Mouse (Mus musculus) left cerebral cortex, adult 9 months (tissue): ENCODE measurements around the gene Gprin1.

Experiments used
- DNase-seq, 2 experiments: peaks; one replicate each; pipeline ENCODE4 v3.0.0; 2022; ENCODE audit warnings: low spot score in 2 of 2

Gene Gprin1

DNA sequence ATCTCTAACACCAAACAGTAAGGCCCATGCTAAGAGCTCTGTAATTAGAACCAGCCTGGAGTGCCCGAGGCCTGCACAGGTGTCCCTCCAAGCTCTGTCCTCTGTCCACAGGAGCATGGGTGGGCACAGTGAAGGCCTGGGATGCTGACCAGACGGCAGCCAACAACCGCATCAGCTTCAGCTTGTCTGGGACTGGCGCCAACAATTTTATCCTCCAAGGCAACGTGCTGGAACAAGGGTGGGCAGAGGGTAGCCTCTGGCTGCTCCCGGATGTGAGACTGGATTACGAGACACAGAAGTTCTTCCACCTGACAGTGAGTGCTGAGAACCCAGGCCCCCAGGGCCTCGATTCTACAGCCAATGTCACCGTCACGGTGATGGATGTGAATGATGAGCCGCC, 23.5 kb downstream of the Gprin1 start:
- no peak for DNase-seq

DNA sequence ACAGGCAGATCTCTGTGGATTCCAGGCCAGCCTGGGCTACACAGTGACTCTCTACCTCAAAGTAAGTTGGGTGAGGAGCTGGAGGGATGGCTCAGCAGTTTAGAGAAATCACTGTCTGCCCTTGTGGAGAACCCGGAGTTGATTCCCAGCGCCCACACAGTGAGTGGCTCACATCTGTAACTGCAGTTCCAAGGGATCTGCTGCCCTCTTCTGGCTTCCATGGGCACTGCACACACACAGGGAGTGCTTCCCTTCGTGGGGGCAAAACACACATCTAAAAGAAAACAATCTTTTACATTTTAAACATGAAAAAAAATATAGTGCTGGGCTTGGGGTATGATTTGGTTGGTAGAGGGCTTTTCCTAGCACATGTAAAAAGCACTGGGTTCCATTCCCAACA, 26.5 kb downstream of the Gprin1 start:
- DNase-seq: no peak

DNA sequence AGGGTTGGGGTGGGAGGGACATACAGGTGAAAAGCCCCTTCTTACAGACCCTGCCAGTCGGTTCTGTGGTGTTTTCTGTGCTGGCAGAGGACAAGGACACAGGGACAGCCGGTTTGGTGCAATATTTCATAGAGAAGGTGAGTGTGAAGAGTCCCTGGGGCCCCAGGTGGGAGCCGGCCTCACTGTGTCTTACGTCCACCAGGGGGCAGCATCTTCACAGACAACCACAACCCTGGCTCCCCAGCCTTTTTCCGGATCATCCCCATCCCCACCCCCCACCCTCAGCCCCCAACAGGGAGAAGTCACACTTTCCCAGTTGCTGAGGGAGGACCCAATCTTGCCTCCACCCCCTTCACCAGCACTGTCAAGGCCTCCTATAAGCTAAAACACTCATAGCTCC, 32.8 kb downstream of the Gprin1 start:
- peak in 1 of 2 experiments; percentile 71 for DNase-seq

DNA sequence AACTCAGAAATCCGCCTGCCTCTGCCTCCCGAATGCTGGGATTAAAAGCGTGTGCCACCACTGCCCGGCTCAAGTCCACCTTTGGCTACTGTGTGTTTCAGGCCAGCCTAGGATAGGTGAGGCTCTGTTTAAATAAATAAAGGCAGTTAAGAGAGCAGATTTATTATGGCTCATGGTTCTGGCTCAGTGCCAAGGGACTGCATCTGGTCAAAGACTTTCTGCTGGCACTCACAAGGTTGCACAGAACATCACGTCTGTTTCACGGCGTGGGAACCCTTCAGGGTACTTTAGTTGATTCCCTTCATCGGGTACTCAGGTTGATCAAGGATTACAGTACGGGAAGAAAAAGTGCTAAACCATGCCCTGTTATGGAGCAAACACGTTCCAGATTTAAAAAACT, 34.7 kb downstream of the Gprin1 start:
- no peak for DNase-seq

DNA sequence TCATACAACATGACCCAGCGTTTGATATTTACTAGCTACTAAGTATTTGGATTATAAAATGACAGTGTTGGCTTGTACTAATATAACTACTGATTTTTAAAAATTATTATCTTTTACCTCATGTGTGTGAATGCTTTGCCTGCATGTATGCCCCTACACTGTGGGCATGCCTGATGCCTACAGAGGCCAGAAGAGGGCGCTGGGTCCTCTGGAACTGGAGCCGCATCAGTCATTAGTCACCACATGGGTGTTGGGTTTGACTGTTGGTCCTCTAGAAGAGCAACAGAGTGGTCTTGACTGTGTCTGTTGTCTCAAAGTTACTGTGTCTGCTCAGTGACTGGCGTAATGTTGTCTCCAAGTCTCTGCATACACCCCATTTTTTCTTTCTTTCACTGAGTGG, 35.3 kb downstream of the Gprin1 start:
- DNase-seq: no peak

DNA sequence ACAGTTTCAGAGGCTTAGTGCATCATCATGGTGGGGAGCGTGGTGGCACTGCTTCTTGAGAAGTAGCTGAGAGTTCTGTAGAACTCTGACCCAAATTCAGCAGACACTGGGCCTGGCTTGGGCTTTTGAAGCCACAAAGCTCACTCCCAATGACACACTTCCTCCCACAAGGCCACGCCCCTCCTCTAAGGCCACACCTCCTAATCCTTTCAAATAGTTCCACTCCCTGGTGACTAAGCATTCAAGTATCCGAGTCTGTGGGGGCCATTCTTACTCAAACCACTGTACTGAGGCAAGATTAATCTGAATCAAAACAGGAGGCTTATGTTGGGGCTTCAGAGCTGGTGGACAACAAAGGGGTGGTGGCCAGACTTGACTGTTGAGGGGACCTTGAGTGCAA, 38.8 kb downstream of the Gprin1 start:
- DNase-seq: no peak

DNA sequence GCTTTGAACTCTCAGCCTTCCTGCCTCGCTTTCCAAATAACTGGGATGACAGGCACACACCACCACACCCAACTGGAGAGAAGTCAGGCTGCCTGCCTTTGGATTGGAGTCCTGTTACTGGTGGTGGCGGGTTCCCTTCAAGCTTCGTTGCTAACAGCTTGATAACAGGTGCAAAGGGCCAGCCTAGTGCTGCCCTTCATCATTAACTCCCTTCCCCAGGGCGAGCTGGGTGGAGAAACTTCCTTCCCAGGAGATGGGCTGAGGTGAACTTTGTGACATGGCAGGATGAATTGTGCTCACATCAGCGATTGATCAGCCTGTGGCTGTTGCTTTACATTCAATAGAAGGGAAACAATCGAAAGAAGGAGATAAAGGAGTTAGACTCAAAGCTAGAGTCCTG, 44.8 kb downstream of the Gprin1 start:
- no peak for DNase-seq

DNA sequence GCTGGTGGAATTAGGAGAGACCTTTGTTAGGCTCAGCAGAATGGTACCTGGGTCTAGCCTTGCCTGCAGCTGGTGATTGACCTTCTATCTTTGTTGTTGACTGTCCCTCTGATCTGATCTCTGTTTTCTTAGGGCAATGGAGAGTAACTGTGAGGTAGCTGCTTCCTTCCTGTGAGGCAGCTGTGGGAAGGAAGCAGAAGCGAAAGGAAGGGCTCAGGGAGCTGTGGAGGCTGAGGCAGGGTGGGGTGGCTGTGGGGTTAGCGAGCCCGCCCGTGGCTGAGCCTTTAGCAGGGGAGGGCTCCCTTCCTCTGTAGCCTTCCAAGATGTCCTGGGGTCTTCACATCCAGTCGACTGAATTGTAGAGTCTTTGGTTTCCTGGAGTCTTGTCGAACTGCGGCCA, 47.2 kb downstream of the Gprin1 start:
- no peak for DNase-seq

DNA sequence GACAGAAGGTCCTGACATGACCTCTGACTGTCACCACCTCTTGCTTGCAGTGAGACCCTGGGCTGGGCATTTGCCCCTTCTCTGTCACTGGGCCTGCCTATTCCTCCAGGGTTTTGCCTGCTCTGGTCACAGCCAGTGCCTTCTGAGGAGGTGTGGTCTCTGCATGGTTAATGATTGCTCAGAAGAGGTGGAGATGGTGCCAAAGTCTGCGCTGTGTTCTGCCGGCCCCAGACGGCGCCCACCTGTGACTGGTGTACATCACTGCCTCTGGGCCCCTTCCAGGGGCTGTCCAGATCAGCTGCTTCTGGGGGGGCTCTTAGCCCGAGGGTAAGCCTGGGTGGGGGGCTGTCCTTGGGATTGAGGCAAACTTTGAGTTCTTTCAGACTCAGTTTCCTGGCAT, 48.4 kb downstream of the Gprin1 start, which contains the start of gene Cdhr2:
Gene Cdhr2, plus strand, starts transcription at position 219 of the 400 bp plus-strand sequence.
- no peak for DNase-seq

DNA sequence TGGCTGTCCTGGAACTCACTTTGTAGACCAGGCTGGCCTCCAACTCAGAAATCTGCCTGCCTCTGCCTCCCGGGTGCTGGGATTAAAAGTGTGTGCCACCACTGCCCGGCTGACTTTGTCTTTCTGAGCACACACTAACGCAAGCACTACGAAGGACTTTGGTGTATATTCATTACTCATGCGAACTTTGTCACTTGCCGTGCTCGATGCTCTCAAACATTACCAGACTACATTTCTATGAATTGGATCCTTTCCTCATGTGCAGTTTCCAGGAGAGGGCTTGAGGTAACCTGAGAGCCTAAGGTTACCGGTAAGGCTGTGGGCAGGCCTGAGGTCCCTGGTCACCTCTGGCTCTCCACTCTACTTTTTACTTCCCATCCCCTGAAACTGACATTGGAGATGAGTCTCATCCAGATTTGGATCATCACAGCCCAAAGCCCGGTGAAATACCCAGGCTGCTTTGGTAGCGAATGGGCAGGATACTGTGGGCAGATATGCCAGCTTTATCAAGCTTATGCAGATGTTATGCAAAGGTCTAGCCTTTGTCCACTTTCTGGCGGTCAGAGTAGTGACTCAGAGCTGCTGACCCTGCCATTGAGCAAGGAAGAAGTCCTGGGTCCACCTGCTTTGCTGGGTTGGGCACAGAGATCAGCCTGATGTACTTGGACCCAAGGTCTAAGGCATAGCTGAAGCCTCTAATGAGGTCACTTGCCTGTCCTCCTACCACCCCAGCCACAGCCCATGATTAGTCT, 54.0 kb downstream of the Gprin1 start:
- no peak for DNase-seq

DNA sequence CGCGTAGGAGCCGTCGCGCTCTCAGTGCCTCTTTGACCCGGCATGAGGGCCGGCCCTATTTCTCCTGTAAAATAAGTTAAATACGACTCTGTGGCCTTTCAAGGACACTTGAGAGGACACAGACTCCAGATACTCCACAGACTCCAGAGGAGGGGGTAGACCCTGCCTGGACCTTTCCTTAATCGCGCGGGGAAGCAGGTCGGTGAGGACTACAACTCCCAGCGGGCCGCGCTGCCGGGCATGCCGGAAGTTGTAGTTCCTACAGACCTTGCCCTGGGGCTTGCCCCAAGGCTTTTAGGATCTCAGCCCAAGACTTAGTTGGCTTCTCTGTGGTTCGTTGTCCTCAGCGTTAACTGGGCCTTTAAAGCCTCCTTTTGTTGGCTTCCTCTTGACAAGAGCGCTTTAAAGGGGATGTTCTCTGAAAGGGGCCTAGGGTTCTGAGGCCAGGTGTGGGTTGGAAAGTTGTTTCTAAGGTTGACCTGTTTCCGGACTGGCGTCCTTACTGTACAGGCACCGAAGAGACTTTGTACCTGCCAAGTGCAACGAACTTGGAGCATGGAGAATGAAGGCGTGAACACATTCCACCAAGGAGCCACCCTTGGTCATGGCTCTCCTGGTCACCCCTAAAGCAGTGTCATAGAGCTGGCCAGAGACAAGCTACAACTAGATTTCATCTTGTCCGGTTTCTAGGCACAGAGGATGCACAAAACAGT, 55.2 kb downstream of the Gprin1 start:
- peak; percentile 76 to 90 for DNase-seq

DNA sequence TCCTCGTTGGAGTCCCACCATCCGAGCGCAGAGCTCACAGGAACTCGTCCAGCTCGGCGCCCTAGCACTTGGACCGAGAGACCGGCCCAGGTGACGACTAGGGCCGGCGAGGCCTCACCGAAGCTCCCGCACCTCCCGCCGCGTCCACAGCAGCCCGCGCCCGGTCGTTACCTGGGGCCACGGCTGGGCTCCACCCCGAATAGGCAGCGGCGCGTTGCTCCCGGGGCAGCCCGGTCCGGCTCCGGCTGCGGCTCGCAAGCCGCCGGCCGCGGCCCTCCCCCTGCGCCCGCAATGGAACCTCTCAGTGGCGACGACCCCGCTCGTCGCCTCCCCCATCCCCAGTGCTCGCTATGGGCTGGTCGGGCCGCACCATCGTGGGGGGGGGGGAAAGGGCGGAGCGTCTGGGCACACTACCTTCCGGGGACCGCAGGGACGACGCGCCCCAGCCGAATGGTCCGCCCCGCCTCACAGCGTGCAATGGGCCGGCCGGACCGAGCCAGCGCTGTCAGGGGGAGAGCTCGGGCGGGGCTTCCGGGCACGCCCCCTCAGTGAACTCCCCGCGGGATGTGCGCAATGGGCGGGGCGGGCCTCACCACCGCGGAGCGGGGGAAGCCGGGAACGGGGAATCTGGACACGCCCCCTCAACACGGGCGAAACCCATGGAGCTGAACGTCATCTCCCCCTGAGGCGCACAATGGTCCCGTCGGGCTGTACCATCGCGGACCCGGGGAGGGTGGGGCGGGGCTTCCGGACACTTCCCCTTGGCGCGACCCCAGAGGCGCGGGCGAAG, 55.9 kb downstream of the Gprin1 start, which contains the start of gene Rnf44:
Gene Rnf44, minus strand, starts transcription at position 350 of the 790 bp plus-strand sequence.
- peak; percentile 97 to 99 for DNase-seq

DNA sequence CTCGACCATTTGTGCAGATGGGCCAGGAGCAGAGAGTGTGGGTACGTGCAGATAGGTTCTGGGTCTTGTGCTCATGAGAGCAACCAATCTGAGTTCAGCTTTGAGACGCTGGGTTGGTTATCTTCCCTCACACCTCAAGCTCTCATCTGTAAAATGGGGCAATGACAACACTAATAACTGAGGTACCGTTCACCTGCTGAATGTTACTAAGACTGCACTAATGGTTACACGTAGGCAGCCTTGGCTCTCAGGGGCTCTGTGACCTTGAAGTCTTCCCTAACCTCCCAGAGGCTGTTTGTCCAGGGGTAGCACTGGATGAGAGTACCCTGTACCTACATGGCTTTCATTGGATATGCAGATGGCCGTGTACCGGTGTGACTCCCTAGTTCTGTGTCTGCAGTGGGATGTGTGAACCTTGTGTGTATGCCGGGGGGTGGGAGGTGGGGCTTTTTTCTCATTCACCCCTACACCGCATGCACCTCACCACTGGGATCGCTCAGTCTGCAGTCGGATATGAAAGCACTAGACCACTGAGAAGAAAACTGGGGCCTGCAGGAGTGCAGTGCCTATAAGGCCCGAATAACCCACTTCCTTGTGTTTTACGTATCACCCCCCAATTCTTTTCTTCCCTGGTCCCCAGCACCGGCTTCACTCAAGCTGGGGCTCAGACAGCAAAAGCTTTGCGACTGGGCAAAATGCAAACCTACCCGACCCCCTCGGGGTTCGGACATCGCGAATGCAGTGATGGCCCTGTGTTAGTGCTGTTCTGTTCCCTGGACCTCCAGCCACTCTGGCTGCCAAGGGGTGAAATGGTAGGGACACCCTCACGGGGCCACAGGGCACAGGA, 56.7 kb downstream of the Gprin1 start:
- no peak for DNase-seq

DNA sequence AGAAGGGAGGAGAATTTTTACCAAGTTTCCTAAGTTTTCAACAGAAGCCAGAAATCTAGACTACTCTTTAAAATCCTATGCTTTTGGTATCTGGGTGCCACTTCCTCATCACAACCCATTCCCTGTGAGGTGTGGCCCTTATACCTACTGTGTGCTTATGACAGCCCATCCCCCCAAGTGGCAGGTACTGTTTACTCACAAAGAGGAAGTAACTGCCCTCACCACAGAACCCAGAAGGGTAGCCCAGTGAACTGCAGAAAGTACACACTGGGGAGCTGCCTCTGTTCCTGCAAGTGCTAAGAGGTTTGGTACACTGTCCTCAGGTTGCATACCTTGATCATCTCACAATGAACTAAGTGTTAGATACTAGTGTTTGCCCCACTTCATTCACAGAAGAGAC, 57.9 kb downstream of the Gprin1 start:
- no peak for DNase-seq

DNA sequence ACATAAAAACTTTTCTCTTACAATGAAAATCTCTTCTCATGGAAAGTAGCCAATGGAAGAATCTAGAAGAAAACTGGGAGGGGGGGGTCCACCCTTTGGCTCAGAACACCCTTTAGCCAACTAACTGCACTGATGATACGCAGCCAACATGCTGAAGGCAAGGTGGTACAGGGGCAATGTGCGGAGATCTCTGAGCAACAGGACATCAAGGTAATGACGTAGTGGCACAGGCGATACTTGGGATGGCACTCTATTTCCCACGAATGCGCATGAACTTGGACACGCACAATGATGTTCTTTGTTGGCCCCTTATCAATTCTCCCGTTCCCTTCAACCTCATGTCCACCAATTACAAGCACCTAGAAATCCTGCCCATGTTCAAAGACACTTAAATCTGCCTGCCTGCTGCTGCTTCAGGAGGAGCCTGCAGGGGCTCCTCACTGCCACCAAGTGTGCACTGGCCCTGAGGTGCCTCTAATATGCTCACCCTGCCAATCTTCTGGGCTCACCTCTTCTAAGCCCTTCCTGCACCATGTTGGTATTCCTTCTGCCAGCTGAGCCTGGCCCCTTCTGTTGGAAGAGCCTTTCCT, 59.4 kb downstream of the Gprin1 start:
- DNase-seq: no peak

DNA sequence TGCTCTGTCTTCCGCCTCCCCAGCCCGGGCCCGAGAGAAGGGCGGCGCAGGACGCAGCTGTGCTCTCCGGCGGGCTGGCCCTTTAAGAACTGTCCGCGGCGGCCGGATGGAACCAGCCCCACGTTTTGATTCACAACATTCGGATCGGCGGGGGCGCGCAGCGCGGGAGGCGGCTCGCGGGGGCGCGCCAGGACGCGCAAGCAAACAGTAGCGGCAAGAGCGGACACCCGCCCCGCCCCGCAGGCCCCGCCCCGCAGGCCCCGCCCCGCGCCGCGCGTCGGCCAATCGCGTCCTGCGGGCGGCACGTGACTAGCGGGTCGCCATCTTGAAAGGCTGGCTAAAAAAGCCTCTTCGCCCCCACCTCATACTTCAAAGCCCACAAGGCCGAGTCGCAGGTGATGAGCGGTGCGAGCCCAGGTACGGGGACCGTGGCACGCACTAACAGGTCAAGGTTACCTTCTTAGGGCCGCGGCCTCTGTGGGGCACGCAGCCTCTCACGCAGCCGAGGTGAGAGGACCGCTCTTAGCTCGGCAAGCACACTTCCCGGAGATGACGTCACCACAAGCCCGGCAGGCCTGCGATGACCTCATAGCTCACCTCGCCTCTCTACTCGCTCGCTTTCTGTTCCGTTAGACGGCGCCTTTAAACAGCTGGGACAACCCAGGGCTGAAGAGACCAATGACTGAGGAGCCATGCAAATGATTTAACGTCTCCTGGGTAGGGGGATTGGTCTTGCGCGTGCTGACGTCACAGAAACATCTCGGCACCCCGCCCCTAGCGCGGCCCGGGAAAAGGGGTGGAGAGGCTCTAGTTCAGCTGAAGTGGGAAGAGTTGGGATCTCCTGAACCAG, 61.9 kb downstream of the Gprin1 start:
- DNase-seq: peak; percentile 92 to 98

DNA sequence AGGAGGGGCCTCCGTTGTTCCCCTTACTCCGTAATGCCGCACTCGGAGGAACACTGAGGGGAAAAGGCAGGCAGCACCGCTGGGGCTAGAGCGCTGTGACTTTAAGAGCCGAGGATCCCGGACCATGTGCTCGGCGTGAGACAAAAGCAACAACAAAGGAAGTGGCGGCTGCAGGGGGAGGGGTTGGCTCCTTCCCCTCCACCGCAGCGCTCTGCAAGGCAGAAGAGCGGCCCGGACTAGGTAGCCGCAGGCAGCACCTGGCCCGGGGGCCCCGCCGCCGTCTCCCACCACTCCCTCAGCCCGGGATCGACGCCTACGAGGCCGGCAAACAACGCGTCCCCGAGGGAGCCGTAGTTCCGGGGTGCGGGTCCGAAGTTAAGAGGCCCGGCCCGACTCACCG, 62.6 kb downstream of the Gprin1 start:
- peak in 1 of 2 experiments; percentile 67 for DNase-seq
